Mouse (Mus musculus) ZHBTc4 (cell line): ENCODE data around the gene Cygb.
A peak's percentile ranks its signal among the peaks of the same experiment; 100 is the strongest.

Experiments
- DNase-seq: peaks from one replicate; pipeline ENCODE4 v3.0.0-alpha.2; 2011; ENCODE audit warnings: low read depth, low spot score

Cygb gene

GRCm38 (mm10) chr11:116636607-116637006 lies 17.5 kb downstream of the Cygb start:
- peak; percentile 34 for DNase-seq

- no peak for DNase-seq
Measured at GRCm38 (mm10) chr11:116632962-116633361, 21.2 kb downstream of the Cygb start.

- DNase-seq, result no peak
Measured at GRCm38 (mm10) chr11:116630171-116630965, 23.7 kb downstream of the Cygb start.

GRCm38 (mm10) chr11:116629472-116629871 lies 24.6 kb downstream of the Cygb start:
- no peak for DNase-seq

- DNase-seq, result peak; percentile 95
Measured at GRCm38 (mm10) chr11:116628712-116629111, 25.4 kb downstream of the Cygb start.

GRCm38 (mm10) chr11:116627072-116628020 lies 26.8 kb downstream of the Cygb start:
- DNase-seq, result peak; percentile 79

- no peak for DNase-seq
Measured at GRCm38 (mm10) chr11:116626299-116627071, 27.6 kb downstream of the Cygb start, which contains the start of gene Rhbdf2. Rhbdf2 (minus strand) TSS chr11:116627019.

- peak; percentile 94 for DNase-seq
Measured at GRCm38 (mm10) chr11:116625081-116626000, 28.8 kb downstream of the Cygb start.

GRCm38 (mm10) chr11:116624131-116624832 lies 29.8 kb downstream of the Cygb start:
- peak; percentile 96 for DNase-seq

GRCm38 (mm10) chr11:116623281-116624124 lies 30.6 kb downstream of the Cygb start:
- DNase-seq, result no peak

GRCm38 (mm10) chr11:116621258-116621704 lies 32.8 kb downstream of the Cygb start:
- DNase-seq, result no peak

GRCm38 (mm10) chr11:116620559-116621253 lies 33.4 kb downstream of the Cygb start:
- DNase-seq, result no peak

- peak; percentile 67 for DNase-seq
Measured at GRCm38 (mm10) chr11:116620073-116620472, 34.0 kb downstream of the Cygb start.

GRCm38 (mm10) chr11:116619561-116619960 lies 34.6 kb downstream of the Cygb start:
- DNase-seq, result no peak

- DNase-seq, result no peak
Measured at GRCm38 (mm10) chr11:116619156-116619555, 35.0 kb downstream of the Cygb start.

- DNase-seq, result no peak
Measured at GRCm38 (mm10) chr11:116618666-116619065, 35.4 kb downstream of the Cygb start.

- no peak for DNase-seq
Measured at GRCm38 (mm10) chr11:116617641-116618040, 36.5 kb downstream of the Cygb start.

GRCm38 (mm10) chr11:116616438-116617118 lies 37.5 kb downstream of the Cygb start:
- no peak for DNase-seq
